Mouse (Mus musculus) liver, adult 2 months (tissue): Measurements from ENCODE around the gene Nhsl1.

Experiments used
- CTCF ChIP-seq: fragments of 200-500 bp; IDR thresholded peaks from 2 replicates; pipeline ENCODE4 v1.5.1; 2011; ENCODE audit warnings: low read depth, low read length, control low read depth
- POLR2A ChIP-seq: fragments of 200-500 bp; IDR thresholded peaks from 2 replicates; pipeline ENCODE4 v1.6.1; 2011; ENCODE audit warnings: low read length, control low read depth; ENCODE audit not compliant: insufficient read depth; ENCODE audit errors: extremely low read depth

DNA sequence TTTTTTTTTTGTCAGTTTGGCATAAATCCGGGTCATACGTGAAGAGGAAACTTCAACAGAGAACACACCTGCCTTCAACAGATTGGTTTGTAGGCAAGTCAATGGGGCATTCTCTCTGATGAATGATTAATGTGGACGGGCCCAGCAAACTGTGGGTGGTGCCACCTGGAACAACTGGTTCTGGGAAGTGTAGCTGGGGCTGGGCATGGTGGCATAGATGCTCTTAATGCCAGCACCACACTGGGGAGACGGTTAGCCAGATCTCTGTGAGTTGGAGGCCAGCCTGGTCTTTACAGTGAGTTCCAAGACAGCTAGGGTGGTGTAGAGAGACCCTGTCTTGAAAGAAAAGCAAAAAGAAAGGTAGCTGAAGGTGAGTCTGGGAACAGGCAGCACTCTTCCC, 228.6 kb downstream of the Nhsl1 start:
- no peak for TF ChIP-seq POLR2A
- TF ChIP-seq CTCF: no peak
